Mouse (Mus musculus) heart, adult 2 months (tissue): ENCODE data around the gene Itgam.

Experiments
- CTCF ChIP-seq: fragments of 200-600 bp; IDR thresholded peaks from 2 replicates; pipeline ENCODE4 v1.8.1; 2022; ENCODE audit warnings: antibody characterized with exemption, mild to moderate bottlenecking, moderate library complexity
- POLR2A ChIP-seq: fragments of 200-500 bp; IDR thresholded peaks from 2 replicates; pipeline ENCODE4 v1.6.1; 2011; ENCODE audit warnings: mild to moderate bottlenecking, low read depth, low read length, control low read depth; ENCODE audit not compliant: insufficient read depth

- TF ChIP-seq POLR2A (no peak), CTCF (no peak)
These were observed 3.9 kb upstream of the Itgam start for GRCm38 (mm10) chr7:128058576-128058975.
